Mouse (Mus musculus) liver, postnatal 0 days (tissue): ENCODE measurements around the gene Cd55. TPM values are rescaled to one million over a fixed set of nuclear protein-coding genes. Genes with fewer than 3 reads are reported as not detected.

Source experiments
- ATAC-seq: fragments of 200-750 bp; cut with Nextera tagmentation; 2 replicates; pipeline ENCODE4 v1.8.0; 2017; ENCODE audit warnings: mild to moderate bottlenecking, moderate library complexity
- DNase-seq: peaks from one replicate; pipeline ENCODE4 v3.0.0-alpha.2; 2016
- H3K27ac ChIP-seq: fragments of 300-500 bp; sonication (generic); 2 replicates; pipeline ENCODE4 v1.5.1; 2014; ENCODE audit warnings: antibody characterized with exemption, moderate library complexity, mild to moderate bottlenecking, low read depth
- H3K27me3 ChIP-seq: fragments of 300-500 bp; sonication (generic); 2 replicates; pipeline ENCODE4 v1.6.1; 2014; ENCODE audit warnings: low read length, control low read depth, mixed read lengths; ENCODE audit not compliant: insufficient read depth
- H3K36me3 ChIP-seq: fragments of 300-500 bp; sonication (generic); replicated peaks from 2 replicates; pipeline ENCODE4 v1.6.1; 2014; ENCODE audit warnings: mild to moderate bottlenecking, control low read depth, low read length, moderate library complexity, mixed read lengths; ENCODE audit not compliant: insufficient read depth
- H3K4me1 ChIP-seq: fragments of 300-500 bp; sonication (generic); 2 replicates; pipeline ENCODE4 v1.6.1; 2014; ENCODE audit warnings: antibody characterized with exemption, mild to moderate bottlenecking, control low read depth; ENCODE audit not compliant: insufficient read depth
- H3K4me2 ChIP-seq: fragments of 300-500 bp; sonication (generic); 2 replicates; pipeline ENCODE4 v1.6.1; 2014; ENCODE audit warnings: low read depth, mild to moderate bottlenecking, low read length, moderate library complexity, mixed read lengths
- H3K4me3 ChIP-seq: fragments of 300-500 bp; sonication (generic); 2 replicates; pipeline ENCODE4 v1.5.1; 2014; ENCODE audit warnings: low read depth, low read length
- H3K9ac ChIP-seq: fragments of 300-500 bp; sonication (generic); replicated peaks from 2 replicates; pipeline ENCODE4 v1.6.1; 2014; ENCODE audit warnings: mild to moderate bottlenecking, moderate library complexity
- H3K9me3 ChIP-seq: fragments of 300-500 bp; sonication (generic); 2 replicates; pipeline ENCODE4 v1.6.1; 2016; ENCODE audit warnings: mild to moderate bottlenecking, control low read depth, low read length, mixed read lengths
- CTCF ChIP-seq: sonication (generic); IDR thresholded peaks from 2 replicates; pipeline ENCODE4 v1.5.1; 2016; ENCODE audit warnings: antibody characterized with exemption, low read depth
- EP300 ChIP-seq: IDR thresholded peaks from 2 replicates; pipeline ENCODE4 v1.6.1; 2016; ENCODE audit warnings: antibody characterized with exemption, low read depth, mild to moderate bottlenecking
- WGBS: fragments of 180-500 bp; shearing (Covaris S2); extraction: QIAGEN DNeasy Blood & Tissue Kit; methylation state at CpG from one replicate; pipeline ENCODE4 v1.1.7; 2014; ENCODE audit not compliant: insufficient replicate concordance; 5-methylcytosine and 5-hydroxymethylcytosine counted together
- polyA plus RNA-seq: library from polyadenylated mRNA; unstranded; fragments of >200 nt; fragmentation: Nextera tagmentation; extraction: Ambion mirVana; gene quantifications from 2 replicates; pipeline ENCODE4 v1.2.1, GENCODE M21; 2015

Gene Cd55
- polyA plus RNA-seq, 1 experiment from 2014 or later, result 13.2 TPM

DNA sequence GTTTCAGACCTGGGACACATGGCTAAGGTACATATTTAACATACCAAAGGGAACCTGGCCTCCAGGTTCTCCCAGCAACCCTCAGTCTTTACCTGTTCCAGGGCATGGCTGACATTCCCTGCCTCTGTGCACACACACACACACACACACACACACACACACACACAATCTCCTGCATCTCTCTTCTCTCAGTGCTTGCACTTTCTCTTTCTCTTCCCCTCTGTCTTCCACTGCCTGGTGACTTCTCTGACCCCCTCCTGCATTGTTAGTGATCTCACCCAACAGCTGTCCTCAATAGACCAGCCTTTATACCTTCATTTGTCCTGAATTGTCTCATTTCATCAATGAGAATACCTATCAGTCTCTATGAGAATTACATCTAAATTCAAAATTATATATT is 35.8 kb upstream of the Cd55 start:
- Histone ChIP-seq H3K4me3 (no peak overlapping the region), H3K4me2 (no peak overlapping the region), H3K27ac (no peak overlapping the region), H3K36me3 (no peaks in the 10 kb centered on the region), H3K27me3 (no peaks in the 10 kb centered on the region), H3K4me1 (no peaks in the 10 kb centered on the region), H3K9me3 (no peaks in the 10 kb centered on the region), H3K9ac (no peak overlapping the region)
- no peak for ATAC-seq
- no peak for DNase-seq
- TF ChIP-seq CTCF (no peak), EP300 (no peak)

DNA sequence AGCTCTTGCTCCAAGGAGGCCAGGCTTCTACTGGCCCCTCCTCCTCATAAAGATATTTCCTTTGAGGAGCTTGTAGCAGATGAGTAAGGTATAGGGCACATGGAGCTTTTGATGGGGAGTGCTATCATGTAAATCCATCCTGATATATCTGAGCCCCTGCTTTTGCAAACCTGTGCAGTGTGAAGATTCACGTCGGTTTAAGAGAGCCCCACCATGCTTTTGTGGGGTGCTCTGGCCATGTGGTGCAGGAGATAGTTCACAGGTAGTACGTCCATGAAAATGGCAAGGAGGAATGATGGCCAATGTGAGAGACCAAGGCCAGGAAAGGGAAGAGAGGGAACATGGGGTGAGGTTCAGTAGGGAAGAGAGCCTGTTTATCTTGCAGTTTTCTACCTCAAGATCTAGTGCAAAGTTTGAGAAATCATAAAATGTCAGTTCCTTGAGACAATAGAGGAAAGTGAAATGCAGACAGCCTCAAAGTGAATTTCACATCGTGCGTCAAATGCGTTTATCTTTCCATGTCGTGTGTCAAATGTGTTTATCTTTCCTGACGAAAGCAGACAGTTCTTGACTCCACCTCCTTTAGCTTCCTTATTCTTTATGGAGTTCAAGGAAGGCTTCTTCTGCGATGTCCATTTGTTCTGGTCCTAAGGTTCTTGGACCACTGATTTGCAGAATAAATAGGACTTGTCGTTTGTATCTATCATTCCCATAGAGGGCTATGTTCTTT is 24.4 kb upstream of the Cd55 start:
- Histone ChIP-seq H3K27me3 (no peaks in the 10 kb centered on the region), H3K4me2 (no peak overlapping the region), H3K4me1 (no peaks in the 10 kb centered on the region), H3K9ac (no peak overlapping the region), H3K27ac (no peak overlapping the region), H3K36me3 (no peaks in the 10 kb centered on the region), H3K4me3 (no peak overlapping the region), H3K9me3 (no peaks in the 10 kb centered on the region)
- no peak for DNase-seq
- 48% methylated on average over 10 of the region's 10 CpGs for WGBS
- ATAC-seq, result no peak
- TF ChIP-seq CTCF (no peak), EP300 (0 out of 2 replicates have a peak, but pooled peaks have one; percentile 17)

DNA sequence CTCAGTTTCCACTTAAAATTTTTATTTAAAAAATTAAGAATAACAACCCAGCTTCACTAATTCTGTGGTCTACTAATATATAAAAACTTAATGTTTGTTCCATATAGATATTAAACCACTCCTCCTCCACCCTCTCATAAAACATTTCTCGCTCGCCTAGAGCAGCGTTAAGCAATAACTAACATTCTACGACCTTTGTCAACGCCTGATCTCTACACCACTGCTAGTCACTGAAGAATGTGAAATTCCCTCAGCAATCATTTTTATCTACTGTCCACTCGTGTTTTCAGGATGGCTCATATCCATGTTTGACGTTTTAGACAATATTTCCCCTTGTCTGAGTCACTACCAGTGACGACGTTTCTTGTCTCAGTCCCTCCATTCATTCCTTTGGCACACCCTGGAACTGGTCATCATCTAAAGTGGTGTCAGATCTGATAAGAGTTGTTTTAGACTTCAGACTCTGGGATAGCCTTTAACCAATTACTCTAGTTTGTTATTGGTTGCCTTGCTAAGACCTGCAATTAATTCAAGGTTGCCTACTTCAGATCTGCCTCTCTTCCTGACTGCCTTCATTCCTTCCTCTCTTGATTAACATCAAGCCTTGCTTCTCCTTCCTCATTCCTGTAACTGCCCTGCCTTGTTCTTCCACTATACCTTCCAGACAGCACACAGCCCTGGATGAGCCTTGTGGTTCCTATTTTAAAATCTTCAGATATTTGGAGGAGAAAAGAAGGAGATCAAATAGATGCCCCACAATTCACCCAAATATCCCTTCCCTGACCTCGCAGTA is 23.5 kb upstream of the Cd55 start:
- 71% methylated on average over 10 of the region's 10 CpGs for WGBS
- H3K27ac ChIP-seq, result no peak overlapping the region
- no peak overlapping the region for H3K9ac ChIP-seq
- H3K4me2 ChIP-seq, result no peak overlapping the region
- no peaks in the 10 kb centered on the region for H3K27me3 ChIP-seq
- no peak overlapping the region for H3K4me3 ChIP-seq
- no peaks in the 10 kb centered on the region for H3K36me3 ChIP-seq
- ATAC-seq (no peak), DNase-seq (no peak)
- no peaks in the 10 kb centered on the region for H3K9me3 ChIP-seq
- no peaks in the 10 kb centered on the region for H3K4me1 ChIP-seq
- no peak for TF ChIP-seq CTCF
- TF ChIP-seq EP300, result no peak

DNA sequence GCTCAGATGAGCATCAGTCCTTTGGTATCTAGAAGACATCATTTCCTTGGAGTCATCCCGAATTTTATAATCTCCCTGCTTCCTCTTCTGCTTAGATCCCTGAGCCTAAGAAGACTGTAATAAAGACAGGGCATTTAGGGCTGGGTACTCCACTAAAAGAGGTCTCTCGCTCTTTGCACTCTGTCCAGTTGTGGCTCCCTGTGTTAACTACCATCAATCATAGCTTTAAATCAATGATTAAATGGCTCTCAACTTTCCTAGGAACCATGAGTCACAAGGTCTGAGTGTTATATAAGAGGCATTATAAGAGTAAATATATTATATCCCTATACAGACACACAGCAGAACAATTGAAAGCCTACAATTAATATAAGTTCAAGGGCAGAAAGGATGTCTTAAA is 22.8 kb upstream of the Cd55 start:
- Histone ChIP-seq H3K27me3 (no peaks in the 10 kb centered on the region), H3K27ac (no peak overlapping the region), H3K4me3 (no peak overlapping the region), H3K4me1 (no peaks in the 10 kb centered on the region), H3K9ac (no peak overlapping the region), H3K36me3 (no peaks in the 10 kb centered on the region), H3K4me2 (no peak overlapping the region), H3K9me3 (no peaks in the 10 kb centered on the region)
- 55% methylated on average over 2 of the region's 2 CpGs for WGBS
- TF ChIP-seq CTCF (no peak), EP300 (no peak)
- no peak for ATAC-seq
- DNase-seq, result no peak

DNA sequence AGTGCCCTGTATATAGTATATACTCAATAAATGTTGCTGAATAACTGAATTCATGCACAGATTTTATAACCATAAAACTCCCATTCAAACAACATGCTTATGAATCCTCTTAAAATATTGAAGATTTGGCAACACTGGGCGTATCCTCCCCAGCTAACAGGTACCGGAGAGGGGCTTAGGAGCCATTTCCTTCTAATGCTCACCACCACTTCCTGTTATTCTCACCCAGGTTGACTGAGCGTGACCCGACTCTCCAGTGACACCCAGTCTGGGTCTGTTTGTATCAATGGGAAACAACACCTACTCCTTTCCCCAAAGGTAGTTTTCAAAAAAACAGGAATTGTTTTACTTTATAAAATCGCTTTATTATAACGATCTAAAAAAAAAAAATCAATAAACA is 12.4 kb upstream of the Cd55 start:
- WGBS, result 44% methylated on average over 6 of the region's 6 CpGs
- Histone ChIP-seq H3K4me1 (0 out of 2 replicates have a peak, but pooled peaks cover 3% of the 10 kb centered on the region), H3K36me3 (no peaks in the 10 kb centered on the region), H3K4me2 (no peak overlapping the region), H3K9ac (no peak overlapping the region), H3K27ac (peak overlapping the region; percentile 72; the same call in 1 of the 2 replicates), H3K9me3 (no peaks in the 10 kb centered on the region), H3K4me3 (no peak overlapping the region), H3K27me3 (no peaks in the 10 kb centered on the region)
- TF ChIP-seq CTCF (no peak), EP300 (no peak)
- ATAC-seq (0 out of 2 replicates have a peak, but pooled peaks have one; percentile 45), DNase-seq (no peak)

DNA sequence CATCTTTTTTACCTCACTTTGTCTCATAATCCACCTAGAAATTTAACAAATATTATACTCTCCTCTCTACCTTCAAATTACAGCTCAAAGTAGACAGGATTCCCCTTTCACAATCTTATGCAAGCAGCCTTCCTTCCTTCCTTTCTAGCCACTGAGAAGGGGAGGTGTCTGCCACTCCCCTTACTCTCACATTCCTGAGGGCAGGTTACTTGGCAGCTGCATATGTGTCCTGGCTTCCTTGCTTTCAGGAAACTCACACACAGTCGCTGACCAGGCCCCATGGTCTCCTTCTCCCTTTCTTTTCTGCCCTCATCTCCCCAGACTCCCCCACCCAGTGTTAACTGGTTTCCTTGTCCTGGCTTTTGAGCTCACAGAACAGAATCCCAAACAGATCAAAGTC is 11.7 kb upstream of the Cd55 start:
- H3K27me3 ChIP-seq, result no peaks in the 10 kb centered on the region
- H3K9ac ChIP-seq, result no peak overlapping the region
- 5% methylated on average over 1 of the region's 1 CpGs for WGBS
- H3K27ac ChIP-seq, result peak overlapping the region; percentile 72
- H3K4me1 ChIP-seq, result 0 out of 2 replicates have a peak, but pooled peaks cover 3% of the 10 kb centered on the region
- TF ChIP-seq EP300 (no peak), CTCF (no peak)
- no peak overlapping the region for H3K4me2 ChIP-seq
- no peak overlapping the region for H3K4me3 ChIP-seq
- DNase-seq (no peak), ATAC-seq (no peak)
- no peaks in the 10 kb centered on the region for H3K9me3 ChIP-seq
- H3K36me3 ChIP-seq, result no peaks in the 10 kb centered on the region
